Mouse (Mus musculus): ENCODE data around the gene Tbx4.

GRCm38 (mm10) chr11:85888451-85888961, 2.3 kb downstream of the Tbx4 start:
- TF ChIP-seq EP300 (optimal IDR thresholded peaks at IDR 0.05): no peak
- no peak for TF ChIP-seq CTCF (IDR thresholded peaks at IDR 0.05; ENCODE audit: low read depth)
